16 mouse cellular contexts compared by ENCODE assay signal in the genomic region with DNA sequence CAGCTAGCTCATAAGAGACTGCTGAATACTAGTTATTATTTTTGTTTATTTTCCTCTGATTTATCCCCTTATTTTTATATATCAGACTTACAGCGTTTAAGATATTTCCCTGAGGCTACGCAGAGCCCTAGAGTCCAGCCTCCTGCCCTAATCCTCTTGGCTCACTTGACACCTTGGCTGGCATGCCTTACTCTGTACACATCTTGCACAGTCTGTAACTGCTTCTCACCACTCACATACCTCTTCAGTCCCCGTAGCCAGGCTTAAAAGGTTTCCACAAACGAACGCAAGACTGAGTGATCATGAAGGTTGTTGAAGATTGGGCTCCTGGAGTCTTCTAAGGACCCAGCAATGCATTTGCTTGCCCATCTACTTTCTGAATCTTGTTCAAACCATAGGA. TPM values are rescaled to one million over a fixed set of nuclear protein-coding genes. Genes with fewer than 3 reads are reported as not detected.
A peak's percentile ranks its signal among the peaks of the same experiment; 100 is the strongest.
DNase-seq lines count a peak whose midpoint lies in the region; TF ChIP-seq lines count a peak whose summit lies in the region.
"Had no signal": no experiment of that assay in that cellular context is flagged by ENCODE, and none has a peak within 500 bp of the region (broad histone marks: within the 10 kb centered on the region; RNA-seq: fewer than 3 reads in every experiment).

No protein-coding gene starts in this region.

- DNase-seq in lung, adult 18-20 months: peak; percentile 4 to 18
- no peak for DNase-seq in lung, postnatal 4 days
- peak; percentile 15 for DNase-seq in lung, postnatal 25 days (ENCODE audit: low spot score)
- no peak for DNase-seq in lung, adult 2 months
- DNase-seq: adrenal gland, adult 2 months; adrenal gland, postnatal 10 days; adrenal gland, postnatal 25 days; cerebellum, adult 11 months; cerebellum, adult 9-10 months; cerebellum, postnatal 36 days; embryo, embryonic 11 days had no signal

- H3K4me1 ChIP-seq in lung, adult 2 months (ENCODE audit: control insufficient read depth, insufficient read depth, low read length): no peaks in the 10 kb centered on the region
- H3K4me1 ChIP-seq: embryonic facial prominence, embryonic 13.5 days; embryonic facial prominence, embryonic 15.5 days; forebrain, embryonic 10.5 days had no signal

- 70% methylated on average over 5 of the region's 5 CpGs for WGBS in lung, adult 2 months

- TF ChIP-seq CTCF in lung, adult 2 months (IDR thresholded peaks at IDR 0.05; ENCODE audit: insufficient read depth, low read length): no peak

- TF ChIP-seq POLR2A in lung, adult 2 months (IDR thresholded peaks at IDR 0.05; ENCODE audit: borderline replicate concordance, extremely low read depth, low read depth, low read length): no peak

- no peak overlapping the region for H3K4me3 ChIP-seq in lung, adult 2 months (replicated peaks; ENCODE audit: extremely low read depth, low read depth, low read length)
- H3K4me3 ChIP-seq: embryonic facial prominence, embryonic 13.5 days; embryonic facial prominence, embryonic 15.5 days; erythroblast, embryonic 14.5 days; forebrain, embryonic 10.5 days; forebrain, embryonic 12.5 days had no signal

RNA-seq across cellular contexts. Expression of a gene that starts 29.3 kb away (rescaled TPM):
- 0.26 and 0.28 TPM in 2 replicates for polyA plus RNA-seq in lung, adult 2 months (2012; rRNA removed)
- polyA plus RNA-seq: erythroblast, embryonic 14.5 days had no signal

Comparison
In these comparisons a context has a peak if more than half of its experiments do, and no peak if none do; other contexts are left out.
1. DNase-seq: peak in lung, adult 18-20 months (2 of 2) and lung, postnatal 25 days (single experiment); none in lung, postnatal 4 days (0 of 2) and lung, adult 2 months (single experiment).